19 mouse cellular contexts compared by ENCODE assay signal in the genomic region with DNA sequence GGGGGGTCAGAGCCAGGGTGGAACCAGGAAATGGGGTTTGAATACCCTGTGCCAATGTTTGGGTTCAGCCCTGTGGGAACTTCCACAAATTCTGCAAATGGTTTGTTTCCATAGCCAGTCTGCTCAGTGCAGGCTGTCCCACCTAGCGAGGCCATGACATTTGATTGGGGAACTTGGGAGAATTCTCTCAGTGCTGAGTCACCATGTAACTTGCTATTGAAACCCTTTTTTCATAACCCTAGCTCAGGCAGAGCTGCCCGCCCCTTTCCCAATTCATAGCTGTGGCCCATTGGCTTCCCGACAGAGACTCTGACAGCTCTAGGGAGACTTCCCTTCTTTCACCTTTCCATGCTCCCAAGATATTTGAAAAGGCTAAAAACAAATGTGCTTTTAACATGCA.
A peak's percentile ranks its signal among the peaks of the same experiment; 100 is the strongest.
DNase-seq lines count a peak whose midpoint lies in the region; TF ChIP-seq lines count a peak whose summit lies in the region.
"Had no signal": no experiment of that assay in that cellular context is flagged by ENCODE, and none has a peak within 500 bp of the region (broad histone marks: within the 10 kb centered on the region; RNA-seq: fewer than 3 reads in every experiment).

No protein-coding gene starts in this region.

- TF ChIP-seq POLR2A in myocyte (IDR thresholded peaks at IDR 0.05; ENCODE audit: insufficient read length, low read depth) = no peak

- no peaks in the 10 kb centered on the region for H3K27me3 ChIP-seq in myocyte (ENCODE audit: control insufficient read depth, insufficient read depth, insufficient read length)
- no peaks in the 10 kb centered on the region for H3K27me3 ChIP-seq in midbrain, embryonic 10.5 days (ENCODE audit: low read depth, poor library complexity, severe bottlenecking)
- H3K27me3 ChIP-seq: embryonic facial prominence, embryonic 12.5 days; embryonic facial prominence, embryonic 15.5 days; hindbrain, embryonic 12.5 days; hindbrain, embryonic 15.5 days had no signal

- no peaks in the 10 kb centered on the region for H3K79me2 ChIP-seq in myocyte (ENCODE audit: control insufficient read depth, insufficient read depth)

- DNase-seq in spleen, postnatal 36 days (ENCODE audit: low spot score in 2 of 2) = peak; percentile 3 to 14
- DNase-seq in spleen, postnatal 14 days (ENCODE audit: low spot score in 2 of 2) = no peak
- DNase-seq in adrenal gland, adult 2 months = peak; percentile 82
- DNase-seq in adrenal gland, postnatal 14 days = peak; percentile 69
- no peak for DNase-seq in midbrain, embryonic 10.5 days (ENCODE audit: low spot score)
- DNase-seq in cerebellum, postnatal 10 days = no peak
- DNase-seq in gastrocnemius, postnatal 10 days = no peak
- DNase-seq: cerebellum, adult 18-20 months; cerebellum, adult 9-10 months; forebrain, postnatal 0 days; gastrocnemius, adult 2 months; gastrocnemius, postnatal 25 days; heart, adult 18-20 months had no signal

- H3K4me3 ChIP-seq in myocyte = no peak overlapping the region
- H3K4me3 ChIP-seq in midbrain, embryonic 10.5 days = no peak overlapping the region
- H3K4me3 ChIP-seq: embryonic facial prominence, embryonic 12.5 days; embryonic facial prominence, embryonic 15.5 days; gastrocnemius, adult 2 months; heart, embryonic 10.5 days; hindbrain, embryonic 12.5 days; hindbrain, embryonic 15.5 days had no signal

- no peaks in the 10 kb centered on the region for H3K9me3 ChIP-seq in midbrain, embryonic 10.5 days (replicated peaks)
- H3K9me3 ChIP-seq: embryonic facial prominence, embryonic 12.5 days; embryonic facial prominence, embryonic 15.5 days; heart, embryonic 10.5 days; hindbrain, embryonic 12.5 days; hindbrain, embryonic 15.5 days had no signal

- H3ac ChIP-seq in myocyte (ENCODE audit: control insufficient read depth, insufficient read length) = no peak overlapping the region

- 82% methylated on average over 3 of the region's 3 CpGs for WGBS in midbrain, embryonic 10.5 days

- H3K27ac ChIP-seq in midbrain, embryonic 10.5 days (replicated peaks) = no peak overlapping the region
- H3K27ac ChIP-seq: embryonic facial prominence, embryonic 12.5 days; embryonic facial prominence, embryonic 15.5 days; gastrocnemius, adult 2 months; heart, embryonic 10.5 days; hindbrain, embryonic 12.5 days; hindbrain, embryonic 15.5 days had no signal

- H3K36me3 ChIP-seq in myocyte (ENCODE audit: control insufficient read depth, insufficient read depth) = no peaks in the 10 kb centered on the region
- no peaks in the 10 kb centered on the region for H3K36me3 ChIP-seq in midbrain, embryonic 10.5 days
- H3K36me3 ChIP-seq: embryonic facial prominence, embryonic 12.5 days; embryonic facial prominence, embryonic 15.5 days; heart, embryonic 10.5 days; hindbrain, embryonic 12.5 days; hindbrain, embryonic 15.5 days had no signal

- no peaks in the 10 kb centered on the region; the same call in 1 of the 2 replicates for H3K4me1 ChIP-seq in midbrain, embryonic 10.5 days
- H3K4me1 ChIP-seq: embryonic facial prominence, embryonic 12.5 days; heart, embryonic 10.5 days; hindbrain, embryonic 12.5 days had no signal

- peak overlapping the region; percentile 45 for H3K4me2 ChIP-seq in myocyte (ENCODE audit: low read depth)
- H3K4me2 ChIP-seq: embryonic facial prominence, embryonic 12.5 days; embryonic facial prominence, embryonic 15.5 days; hindbrain, embryonic 12.5 days; hindbrain, embryonic 15.5 days had no signal

TF ChIP-seq in myocyte, 11 proteins besides CTCF, POLR2A, EP300 and RAD21:
- no peak for TF ChIP-seq MAX (IDR thresholded peaks at IDR 0.05; ENCODE audit: low read depth)
- TF ChIP-seq MYOG (IDR thresholded peaks at IDR 0.05; ENCODE audit: control insufficient read depth in 1 of 3, insufficient read depth in 1 of 3, insufficient read length in 2 of 3, low read depth in 2 of 3) = no peak
- no peak for TF ChIP-seq SRF (IDR thresholded peaks at IDR 0.05; ENCODE audit: control insufficient read depth, insufficient read length, low read depth)
- no peak for TF ChIP-seq TCF12 (IDR thresholded peaks at IDR 0.05; ENCODE audit: insufficient read depth, poor library complexity, severe bottlenecking)
- no peak for TF ChIP-seq TCF3 (IDR thresholded peaks at IDR 0.05; ENCODE audit: insufficient read length, low read depth)
- no peak for TF ChIP-seq REST (IDR thresholded peaks at IDR 0.05; ENCODE audit: insufficient read depth, insufficient read length)
- TF ChIP-seq MYOD1 (IDR thresholded peaks at IDR 0.05; ENCODE audit: control insufficient read depth in 1 of 3, insufficient read length in 2 of 3, low read depth in 2 of 3) = no peak
- no peak for TF ChIP-seq E2F4 (IDR thresholded peaks at IDR 0.05; ENCODE audit: insufficient read depth)
- no peak for TF ChIP-seq POLR2AphosphoS2 (IDR thresholded peaks at IDR 0.05; ENCODE audit: insufficient read length, low read depth)
- no peak for TF ChIP-seq CEBPB (IDR thresholded peaks at IDR 0.05; ENCODE audit: insufficient read depth, poor library complexity, severe bottlenecking)
- TF ChIP-seq USF1 (IDR thresholded peaks at IDR 0.05; ENCODE audit: low read depth) = no peak

Comparison
In these comparisons a context has a peak if more than half of its experiments do, and no peak if none do; other contexts are left out.
1. DNase-seq: peak in spleen, postnatal 36 days (2 of 2), adrenal gland, adult 2 months (single experiment) and adrenal gland, postnatal 14 days (single experiment); none in spleen, postnatal 14 days (0 of 2), midbrain, embryonic 10.5 days (single experiment), cerebellum, postnatal 10 days (0 of 2) and gastrocnemius, postnatal 10 days (single experiment).